Mouse (Mus musculus) adrenal gland, postnatal 36 days (tissue): ENCODE results near the gene Isyna1. TPM values are rescaled to one million over a fixed set of nuclear protein-coding genes. Genes with fewer than 3 reads are reported as not detected.

Experiments used
- DNase-seq, 2 experiments: peaks; one replicate each; pipeline ENCODE4 v3.0.0; 2021; ENCODE audit warnings: mixed read lengths in 1 of 2
- long read RNA-seq, 2 experiments: library from polyadenylated mRNA; stranded (forward); transcript quantifications; one replicate each; pipeline ENCODE4 v2.0.0; 2021; ENCODE audit warnings: borderline sequencing depth in 2 of 2
- total RNA-seq, 2 experiments: library from RNA; stranded (reverse); gene quantifications; 2 replicates each; pipeline ENCODE4 v1.2.3; 2021

The Isyna1 gene
- total RNA-seq: 100 to 1,000 TPM in 1 of 2 experiments, 10 to 100 TPM in 1; 98.7 to 260 TPM
- long read RNA-seq, experiment 1, transcript Isyna1-201 (11 exons, 1,836 nt): major isoform, 177 of 235 reads
- long read RNA-seq, experiment 1, transcript Isyna1-206 (10 exons, 1,916 nt): minor isoform, 7 of 235 reads
- long read RNA-seq, experiment 1, transcript Isyna1-204 (10 exons, 1,914 nt): minor isoform, 10 of 235 reads
- long read RNA-seq, experiment 1, partial matches to known transcripts: 24 of 235 reads
- long read RNA-seq, experiment 1, other reads (novel, unspliced or antisense): 17 of 235 reads
- long read RNA-seq, experiment 2, transcript Isyna1-206 (10 exons, 1,916 nt): minor isoform, 5 of 112 reads
- long read RNA-seq, experiment 2, transcript Isyna1-201 (11 exons, 1,836 nt): major isoform, 82 of 112 reads
- long read RNA-seq, experiment 2, partial matches to known transcripts: 13 of 112 reads
- long read RNA-seq, experiment 2, other reads (novel, unspliced or antisense): 10 of 112 reads

DNA sequence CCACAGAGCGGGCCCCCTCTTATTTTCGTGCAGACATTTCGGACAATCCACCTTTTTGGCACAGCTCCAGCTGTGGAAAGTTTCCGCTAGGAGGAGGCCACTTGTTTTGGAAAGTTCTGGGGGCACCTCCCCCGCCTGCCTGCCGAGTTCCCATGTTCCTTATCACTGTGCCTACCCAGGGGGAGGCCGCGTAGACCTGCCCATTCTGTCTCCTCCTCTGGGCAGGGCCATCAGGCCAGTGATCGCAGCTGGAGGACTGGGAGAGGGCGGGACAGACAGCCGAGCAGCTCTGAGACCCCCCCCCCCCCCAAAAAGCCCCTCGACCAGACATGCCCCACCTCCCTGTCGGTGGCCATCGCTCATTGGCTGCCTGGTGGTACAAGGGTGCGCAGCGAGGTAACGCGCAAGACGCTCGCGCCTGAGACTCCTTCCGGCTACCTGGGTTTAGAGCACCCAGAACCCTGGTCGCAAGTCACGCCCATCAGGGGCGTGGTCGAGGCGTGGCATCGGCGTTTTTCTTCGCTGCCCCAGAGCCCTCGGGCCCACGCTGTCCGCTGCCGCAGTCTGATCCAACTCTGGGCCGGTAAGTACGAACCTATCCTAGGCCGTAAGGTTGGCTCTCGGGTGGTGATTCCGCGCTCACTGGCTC lies at the start of gene Isyna1:
Isyna1 (plus strand) TSS at position 413 of the 649 bp plus-strand sequence.
- DNase-seq: peak; percentile 93 to 95

DNA sequence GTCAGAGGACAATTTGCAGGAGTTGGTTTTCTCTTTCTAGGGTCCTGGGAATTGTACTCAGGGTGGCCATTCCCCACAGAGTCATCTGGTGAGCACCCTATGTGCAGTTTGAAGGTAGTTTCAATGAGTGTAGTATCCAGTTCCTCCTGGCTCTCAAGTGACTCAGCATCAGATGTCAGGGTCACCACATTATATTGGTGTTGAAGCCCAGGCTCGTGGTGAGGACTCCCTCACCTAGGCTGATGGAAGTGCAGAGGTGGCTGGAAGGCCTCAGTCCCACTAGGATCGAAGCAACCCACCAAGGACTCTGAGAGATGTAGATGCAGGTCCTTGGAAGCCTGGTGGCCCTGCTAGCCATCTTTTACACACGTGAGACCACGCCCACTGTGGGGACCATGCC lies 47.8 kb upstream of the Isyna1 start:
- DNase-seq: no peak

- no peak for DNase-seq
Observed at GRCm38 (mm10) chr8:70547762-70548161, 46.4 kb upstream of the Isyna1 start.

GRCm38 (mm10) chr8:70549412-70550184 lies 44.6 kb upstream of the Isyna1 start:
- no peak for DNase-seq

DNA sequence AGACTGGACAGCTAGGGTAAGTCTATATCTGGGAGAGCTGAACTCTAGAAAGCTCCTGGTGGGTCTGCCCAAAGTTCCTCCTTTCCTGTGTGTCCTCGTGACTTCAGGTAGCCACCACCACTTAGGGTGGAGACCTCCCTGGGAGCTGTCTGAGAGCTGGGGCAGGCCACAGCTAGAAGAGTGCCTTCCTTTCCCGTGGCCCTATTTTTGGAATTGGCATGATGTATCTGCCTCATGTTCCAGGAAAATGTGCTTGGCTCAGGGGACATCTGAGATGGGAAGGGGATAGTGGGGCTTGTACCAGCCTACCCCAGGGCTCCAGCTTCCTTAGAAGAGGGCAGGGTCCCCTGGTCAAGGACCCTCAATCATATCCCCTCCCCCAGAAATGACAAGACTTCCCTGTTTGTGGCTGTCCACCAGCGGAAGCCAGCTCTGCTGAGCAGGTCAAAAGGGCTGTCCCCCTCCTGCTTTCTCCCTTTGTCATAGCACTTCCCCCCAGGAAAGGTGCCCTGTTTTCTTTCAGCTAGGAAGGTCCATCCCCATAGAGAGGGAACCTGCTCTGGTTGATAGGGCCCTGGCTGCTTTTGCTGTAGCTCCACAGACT lies 42.5 kb upstream of the Isyna1 start:
- no peak for DNase-seq

DNA sequence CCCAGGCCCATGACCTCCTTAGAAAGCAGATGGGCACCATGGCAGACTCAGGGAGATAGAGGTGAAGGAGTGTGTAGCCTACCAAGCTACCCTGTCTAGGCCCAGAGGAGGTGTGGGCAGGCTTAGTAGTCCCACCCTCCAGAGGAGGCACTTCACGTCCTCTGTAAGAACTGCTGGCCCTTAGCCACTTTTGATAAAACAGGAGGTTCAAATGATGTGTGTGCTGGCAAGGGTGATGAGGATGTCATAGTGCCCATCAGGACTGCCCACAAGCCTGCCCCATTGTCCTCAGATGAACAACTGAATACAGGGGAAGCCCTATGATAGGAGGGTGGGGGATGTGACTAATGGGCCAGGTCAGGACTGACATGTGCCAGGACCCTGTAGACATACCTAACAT lies 41.3 kb upstream of the Isyna1 start:
- no peak for DNase-seq

DNA sequence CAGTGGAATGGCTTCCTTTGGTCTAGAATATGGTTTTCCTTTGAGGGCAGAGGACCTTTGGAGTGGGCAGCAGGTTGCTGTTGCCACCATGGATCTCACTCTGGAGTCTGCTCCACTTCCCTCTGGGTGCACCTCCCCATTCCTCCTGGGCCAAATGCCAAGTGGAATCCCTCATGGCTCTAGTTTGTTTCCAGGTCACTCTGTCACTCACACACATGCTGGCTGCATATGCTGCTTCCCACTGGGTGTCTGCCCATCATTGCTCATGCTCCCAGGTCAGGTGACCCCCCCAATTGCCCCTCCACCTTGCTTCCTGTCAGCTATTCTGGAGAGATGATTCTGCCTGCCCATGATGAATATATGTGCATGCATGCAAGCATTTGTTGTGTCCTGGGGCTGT lies 40.4 kb upstream of the Isyna1 start:
- DNase-seq: peak; percentile 72 to 80

DNA sequence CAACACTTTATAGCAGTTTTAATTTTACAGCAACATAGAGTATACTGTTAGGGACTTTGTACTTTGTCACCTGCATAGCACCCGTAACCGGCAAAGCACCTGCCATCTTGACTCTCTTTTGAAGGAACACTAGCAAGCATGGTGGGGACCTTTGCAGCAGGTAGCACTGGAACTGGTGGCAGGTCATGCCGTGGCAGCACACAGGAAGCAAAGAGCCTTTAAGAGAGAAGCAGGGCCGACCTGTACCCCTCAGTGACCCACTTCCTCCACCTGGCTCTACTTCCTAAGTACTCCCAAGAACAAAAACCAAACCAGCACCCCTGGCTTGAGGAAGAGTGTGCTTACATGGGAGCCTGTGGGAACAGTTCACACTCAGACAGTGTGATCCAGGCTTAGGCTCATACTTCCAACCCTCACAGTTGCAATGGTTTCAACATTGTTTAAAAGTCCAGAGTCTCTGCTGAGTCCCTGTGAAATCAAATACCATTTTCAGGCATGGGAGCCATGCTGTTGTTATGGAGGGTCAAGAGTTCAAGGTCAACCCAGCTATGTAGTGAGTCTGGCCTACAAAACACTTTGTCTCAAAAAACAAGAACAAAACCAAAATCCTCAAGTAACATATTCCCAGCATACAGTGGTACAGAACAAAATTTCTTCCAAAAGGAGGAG lies 39.0 kb upstream of the Isyna1 start:
- DNase-seq: no peak

- no peak for DNase-seq
Observed at GRCm38 (mm10) chr8:70558334-70558733, 35.8 kb upstream of the Isyna1 start.

GRCm38 (mm10) chr8:70558983-70559382 lies 35.2 kb upstream of the Isyna1 start:
- DNase-seq: no peak

- DNase-seq: peak; percentile 69 to 81
Observed at GRCm38 (mm10) chr8:70560096-70560495, 34.1 kb upstream of the Isyna1 start.

- DNase-seq: no peak
Observed at GRCm38 (mm10) chr8:70560564-70560963, 33.6 kb upstream of the Isyna1 start.

- DNase-seq: no peak
Observed at GRCm38 (mm10) chr8:70561357-70561756, 32.8 kb upstream of the Isyna1 start.

- peak; percentile 78 to 82 for DNase-seq
Observed at GRCm38 (mm10) chr8:70561809-70562535, 32.2 kb upstream of the Isyna1 start.

DNA sequence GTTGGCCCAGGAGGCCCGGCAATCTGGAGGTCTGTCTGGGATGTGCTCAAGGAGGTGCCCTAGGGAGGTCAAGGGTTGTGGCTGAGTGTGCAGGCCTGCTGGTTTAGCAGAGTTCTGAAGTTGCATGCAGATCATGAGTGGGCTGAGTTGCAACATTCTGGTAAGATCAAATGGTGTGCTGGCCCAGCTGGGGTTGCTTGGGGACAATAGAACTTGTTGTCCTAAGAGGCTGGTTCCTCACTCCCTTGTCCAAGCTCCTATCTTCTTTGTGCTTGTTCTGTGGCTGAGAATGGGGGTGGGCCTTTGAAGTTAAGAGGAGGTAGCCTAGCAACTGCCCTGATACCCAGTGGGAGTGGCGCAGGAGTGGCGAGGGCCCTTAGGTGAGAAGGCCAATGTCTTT lies 31.4 kb upstream of the Isyna1 start:
- peak in 1 of 2 experiments; percentile 51 for DNase-seq

GRCm38 (mm10) chr8:70563763-70564387 lies 30.3 kb upstream of the Isyna1 start:
- DNase-seq: no peak

- DNase-seq: peak; percentile 43 to 66
Observed at GRCm38 (mm10) chr8:70564696-70565235, 29.4 kb upstream of the Isyna1 start.

DNA sequence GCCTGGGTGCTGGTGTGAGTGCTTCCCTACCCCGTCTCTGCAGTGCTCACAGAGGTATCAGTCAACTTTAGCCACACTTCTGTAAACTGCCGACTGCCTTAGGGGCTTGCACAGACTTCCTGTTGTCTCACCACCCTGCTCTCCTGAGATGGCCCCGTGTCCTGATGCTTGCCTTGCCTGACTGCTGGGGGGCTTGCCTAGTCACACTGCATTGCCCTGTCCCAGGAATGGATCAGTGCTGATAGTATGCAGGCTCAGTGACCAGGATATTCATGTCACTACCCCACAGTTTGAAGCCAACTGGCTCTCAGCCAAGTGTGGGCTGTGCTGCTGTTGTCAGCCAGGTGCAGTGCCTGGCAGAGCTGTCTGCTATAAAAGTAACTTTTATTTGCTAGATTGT lies 28.6 kb upstream of the Isyna1 start:
- DNase-seq: peak; percentile 50 to 62

DNA sequence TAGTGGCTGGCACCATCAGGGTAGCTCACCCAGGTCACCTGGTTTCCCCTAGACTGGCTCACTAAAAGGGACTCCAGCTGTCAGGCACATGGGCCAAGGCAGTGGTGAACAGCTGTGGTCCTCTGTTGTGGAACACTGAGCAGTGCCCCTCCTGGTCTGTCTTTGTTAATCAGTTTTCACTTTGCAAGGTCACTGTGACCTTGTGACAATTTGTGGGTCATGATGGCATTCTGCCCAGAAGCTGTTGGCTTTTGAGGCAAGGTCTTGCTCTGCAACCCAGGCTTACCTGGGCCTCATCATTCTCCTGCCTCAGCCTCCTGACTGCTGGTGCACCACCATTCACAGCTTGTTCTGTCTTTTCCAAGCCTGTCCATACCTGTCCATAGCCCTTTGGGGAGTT lies 23.8 kb upstream of the Isyna1 start:
- peak in 1 of 2 experiments; percentile 59 for DNase-seq

DNA sequence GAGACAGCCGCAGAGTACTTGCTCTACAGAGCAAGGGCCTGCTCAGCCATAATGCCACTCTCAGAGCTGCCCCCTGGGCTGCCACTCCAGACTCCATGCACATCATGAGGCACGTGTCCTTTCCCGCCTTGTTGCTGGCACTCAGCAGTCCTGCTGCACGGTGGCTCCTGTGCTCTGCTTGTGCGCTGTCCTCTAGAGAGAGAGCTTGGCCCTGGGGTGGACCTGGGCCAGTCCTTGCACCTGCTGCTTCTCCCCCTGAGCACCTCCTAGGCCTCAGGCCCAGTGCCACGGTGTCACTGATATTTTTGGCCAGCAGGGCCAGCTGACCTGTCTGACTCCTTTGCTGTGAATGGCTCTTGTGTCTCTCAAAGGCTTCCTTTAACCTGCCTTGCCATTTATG lies 23.2 kb upstream of the Isyna1 start:
- no peak for DNase-seq
